Mouse (Mus musculus): ENCODE results near the gene Ppip5k2.

- TF ChIP-seq CTCF (IDR thresholded peaks at IDR 0.05; ENCODE audit: low read depth, low read length), result no peak
- TF ChIP-seq POLR2A (IDR thresholded peaks at IDR 0.05; ENCODE audit: extremely low read depth, insufficient read depth, low read length), result no peak
Observed at GRCm38 (mm10) chr1:97729339-97729738, 40.9 kb downstream of the Ppip5k2 start.
